Mouse (Mus musculus): ENCODE measurements around the gene Pan3. TPM values are rescaled to one million over a fixed set of nuclear protein-coding genes. Genes with fewer than 3 reads are reported as not detected.

The Pan3 gene
- total RNA-seq, 2 experiments from 2014 or later: 156 to 404 TPM

DNA sequence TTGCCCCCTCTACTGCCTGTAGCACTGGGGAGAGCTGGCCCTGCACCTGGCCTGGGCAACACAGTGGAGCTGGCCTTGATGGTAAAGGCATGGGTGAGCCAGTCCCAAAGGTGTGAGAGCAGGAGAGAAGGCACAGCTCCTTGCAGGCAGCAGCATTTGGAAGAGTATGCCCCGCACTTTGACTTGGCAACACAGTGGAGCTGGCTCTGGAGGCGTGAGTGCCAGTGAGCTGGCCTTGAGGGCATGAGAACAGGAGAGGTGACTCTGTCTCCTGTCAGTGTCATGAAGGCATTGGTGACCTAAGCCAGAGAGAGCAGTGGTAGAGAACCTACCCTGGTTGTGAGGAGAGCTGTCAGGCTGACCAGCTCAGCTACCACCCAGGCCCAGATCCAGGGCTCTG, 49.4 kb downstream of the Pan3 start:
- ATAC-seq (replicated peaks; ENCODE audit: poor library complexity): no peak

GRCm38 (mm10) chr5:147484142-147484541, 54.2 kb downstream of the Pan3 start:
- ATAC-seq (replicated peaks; ENCODE audit: poor library complexity): peak; percentile 52; the same call in 1 of the 2 replicates

GRCm38 (mm10) chr5:147489226-147489625, 59.3 kb downstream of the Pan3 start:
- ATAC-seq (replicated peaks; ENCODE audit: poor library complexity): peak; percentile 46

DNA sequence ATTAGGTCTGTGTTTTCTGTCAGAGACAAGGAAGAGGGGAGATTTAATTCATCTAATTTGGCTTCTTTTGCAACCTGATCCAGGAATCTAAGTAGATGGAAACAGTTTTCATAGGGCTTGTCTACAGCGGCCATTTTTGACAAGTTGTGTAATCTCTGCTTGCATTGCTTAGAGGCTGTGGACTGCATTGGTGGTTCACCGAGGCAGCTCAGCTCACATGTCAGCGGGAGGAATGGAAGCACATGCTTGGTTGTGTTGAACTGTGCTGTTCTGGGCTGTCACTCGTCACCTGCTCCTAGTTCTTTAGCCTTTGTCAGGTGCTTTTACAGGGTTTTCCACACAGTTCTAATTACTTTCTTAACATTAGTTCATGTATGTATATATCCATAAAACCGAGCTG, 60.9 kb downstream of the Pan3 start:
- ATAC-seq (replicated peaks; ENCODE audit: poor library complexity): no peak

GRCm38 (mm10) chr5:147492511-147492910, 62.5 kb downstream of the Pan3 start:
- ATAC-seq (replicated peaks; ENCODE audit: poor library complexity): peak; percentile 42

DNA sequence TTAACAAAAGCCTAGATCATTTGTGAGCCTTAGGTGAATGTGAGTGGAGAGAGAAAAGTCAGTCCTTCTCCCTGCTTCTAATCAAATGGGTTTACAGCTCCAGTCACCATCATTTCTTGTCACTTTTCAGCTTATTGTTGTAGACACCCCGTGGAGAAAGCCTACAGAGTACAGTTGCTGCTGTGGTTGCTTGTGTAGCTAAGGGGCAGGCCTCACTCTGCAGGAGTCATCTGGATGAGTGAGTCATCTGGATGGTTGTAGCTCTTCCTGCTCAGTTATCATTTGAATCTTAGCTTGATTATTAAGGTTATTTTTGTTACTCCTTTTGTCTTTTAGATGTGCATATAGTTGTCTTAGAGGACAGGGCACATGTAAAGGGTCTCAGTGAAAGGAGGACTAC, 63.2 kb downstream of the Pan3 start:
- ATAC-seq (replicated peaks; ENCODE audit: poor library complexity): peak; percentile 29

GRCm38 (mm10) chr5:147493685-147494084, 63.7 kb downstream of the Pan3 start:
- no peak for ATAC-seq (replicated peaks; ENCODE audit: poor library complexity)

GRCm38 (mm10) chr5:147494388-147494787, 64.4 kb downstream of the Pan3 start:
- ATAC-seq (replicated peaks; ENCODE audit: poor library complexity): 0 out of 2 replicates have a peak, but pooled peaks have one; percentile 9

DNA sequence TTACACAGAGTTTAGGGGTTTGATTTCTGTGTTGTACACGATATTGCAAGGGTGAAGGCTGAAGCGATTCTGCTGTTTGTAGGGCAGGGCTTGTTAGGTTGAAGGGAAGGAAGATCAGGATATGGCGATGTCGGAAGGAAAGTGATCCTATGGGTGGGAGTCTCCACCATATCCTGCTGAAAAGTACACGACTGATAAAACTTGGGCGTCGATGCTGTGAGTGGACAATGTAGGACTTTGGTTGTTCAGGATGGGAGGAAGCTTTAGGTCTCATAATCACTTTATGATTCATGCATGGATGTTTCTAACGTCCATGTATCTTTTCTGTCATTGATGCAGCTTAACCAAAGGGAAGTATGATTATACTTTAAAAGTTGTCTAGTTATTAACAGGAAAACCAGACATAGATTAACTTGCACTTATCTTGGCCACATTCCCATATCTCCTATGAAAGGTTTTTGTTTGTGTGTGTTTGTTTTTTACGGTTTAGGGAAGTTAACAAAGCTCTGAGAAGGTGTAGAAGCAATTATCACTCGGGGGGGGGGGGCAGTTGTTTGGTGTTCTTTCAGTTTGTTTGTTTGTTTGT, 64.9 kb downstream of the Pan3 start:
- ATAC-seq (replicated peaks; ENCODE audit: poor library complexity): peak; percentile 10; the same call in 1 of the 2 replicates

GRCm38 (mm10) chr5:147495961-147496360, 66.0 kb downstream of the Pan3 start:
- no peak for ATAC-seq (replicated peaks; ENCODE audit: poor library complexity)

GRCm38 (mm10) chr5:147496921-147497320, 67.0 kb downstream of the Pan3 start:
- no peak for ATAC-seq (replicated peaks; ENCODE audit: poor library complexity)

- ATAC-seq (replicated peaks; ENCODE audit: poor library complexity): peak; percentile 42
Observed at GRCm38 (mm10) chr5:147497714-147498113, 67.8 kb downstream of the Pan3 start.

GRCm38 (mm10) chr5:147501456-147501998, 71.6 kb downstream of the Pan3 start:
- peak; percentile 48; the same call in 1 of the 2 replicates for ATAC-seq (replicated peaks; ENCODE audit: poor library complexity)

- no peak for ATAC-seq (replicated peaks; ENCODE audit: poor library complexity)
Observed at GRCm38 (mm10) chr5:147502921-147503320, 73.0 kb downstream of the Pan3 start.

DNA sequence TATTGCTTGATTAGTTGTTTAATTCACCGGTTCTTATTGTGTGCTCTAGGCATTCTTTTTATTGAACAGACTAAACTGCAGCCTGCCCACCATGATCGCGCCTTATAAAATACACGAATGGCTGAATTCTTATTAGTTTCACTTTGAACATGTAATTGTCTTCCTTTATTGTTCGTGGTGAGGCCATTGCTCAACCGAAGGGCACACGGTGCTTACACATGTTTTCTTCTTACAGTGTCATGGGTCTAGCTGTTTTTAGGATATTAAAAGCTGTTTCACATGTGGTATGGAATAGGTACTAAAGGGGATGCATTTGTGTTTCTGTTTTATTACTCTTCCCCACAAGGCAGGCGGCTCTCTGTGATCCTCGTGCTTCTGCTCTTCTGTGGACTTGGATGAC, 81.4 kb downstream of the Pan3 start:
- peak; percentile 55 for ATAC-seq (replicated peaks; ENCODE audit: poor library complexity)

DNA sequence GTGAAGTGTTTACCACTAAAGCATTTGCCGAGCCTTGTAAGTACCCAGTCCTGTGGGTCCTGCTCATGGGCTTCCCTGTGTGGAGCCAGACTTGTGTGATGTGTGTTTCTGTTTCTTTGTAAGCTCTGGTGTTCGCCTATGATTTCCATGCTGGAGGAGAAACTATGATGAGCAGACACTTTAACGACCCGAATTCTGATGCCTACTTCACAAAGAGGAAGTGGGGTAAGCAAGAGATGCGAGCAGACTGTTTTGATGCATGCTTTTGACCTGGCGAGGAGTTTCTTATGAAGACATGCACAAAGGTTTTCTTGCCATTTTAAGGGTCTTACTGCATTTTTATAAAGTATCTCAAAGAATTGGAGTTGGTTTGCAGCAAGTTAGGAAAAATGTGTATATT, 97.0 kb downstream of the Pan3 start:
- ATAC-seq (replicated peaks; ENCODE audit: poor library complexity): peak; percentile 52

GRCm38 (mm10) chr5:147527788-147528187, 97.8 kb downstream of the Pan3 start:
- peak; percentile 94 for ATAC-seq (replicated peaks; ENCODE audit: poor library complexity)

GRCm38 (mm10) chr5:147532031-147532430, 102.1 kb downstream of the Pan3 start:
- ATAC-seq (replicated peaks; ENCODE audit: poor library complexity): 0 out of 2 replicates have a peak, but pooled peaks have one; percentile 4

DNA sequence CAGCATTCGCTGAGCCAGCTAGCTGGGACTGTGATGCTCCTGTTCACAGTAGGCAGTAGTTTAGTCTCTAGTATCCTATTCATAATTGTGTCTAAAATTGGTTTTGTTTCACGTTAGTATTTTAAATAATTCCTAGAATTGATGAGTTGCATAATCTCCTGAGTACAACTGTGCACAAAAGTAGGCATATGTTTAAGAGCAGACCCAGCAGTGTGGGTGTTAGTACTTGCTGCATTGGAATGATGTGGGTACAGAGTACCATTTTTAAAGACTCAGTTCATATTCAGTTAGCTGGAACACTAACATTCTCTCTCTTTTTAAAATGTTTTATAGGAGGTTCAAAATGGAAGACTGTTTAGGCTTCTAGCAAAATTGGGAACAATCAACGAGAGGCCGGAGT, 109.4 kb downstream of the Pan3 start:
- ATAC-seq (replicated peaks; ENCODE audit: poor library complexity): no peak

GRCm38 (mm10) chr5:147539815-147540214, 109.9 kb downstream of the Pan3 start:
- ATAC-seq (replicated peaks; ENCODE audit: poor library complexity): peak; percentile 50

GRCm38 (mm10) chr5:147542291-147542690, 112.3 kb downstream of the Pan3 start:
- peak; percentile 67 for ATAC-seq (replicated peaks; ENCODE audit: poor library complexity)

- peak; percentile 75 for ATAC-seq (replicated peaks; ENCODE audit: poor library complexity)
Observed at GRCm38 (mm10) chr5:147545731-147546241, 115.8 kb downstream of the Pan3 start.

All from megakaryocyte progenitor cell, adult 5-6 weeks (primary cell).